Mouse (Mus musculus) embryonic facial prominence, embryonic 14.5 days (tissue): ENCODE measurements around the gene Adarb2. TPM values are rescaled to one million over a fixed set of nuclear protein-coding genes. Genes with fewer than 3 reads are reported as not detected.

Experiments used
- ATAC-seq: fragments of 200-750 bp; cut with Nextera tagmentation; 2 replicates; pipeline ENCODE4 v1.8.0; 2017; ENCODE audit warnings: low read depth, moderate number of reproducible peaks, moderate TSS enrichment
- DNase-seq: peaks from one replicate; pipeline ENCODE4 v3.0.0-alpha.2; 2015; ENCODE audit warnings: low spot score
- H3K27ac ChIP-seq: fragments of 300-500 bp; sonication (generic); replicated peaks from 2 replicates; pipeline ENCODE4 v1.5.1; 2014; ENCODE audit warnings: low read depth, mild to moderate bottlenecking, low read length, moderate library complexity
- H3K27me3 ChIP-seq: fragments of 300-500 bp; sonication (generic); replicated peaks from 2 replicates; pipeline ENCODE4 v1.6.1; 2014; ENCODE audit warnings: low read length; ENCODE audit not compliant: control insufficient read depth, insufficient read depth
- H3K36me3 ChIP-seq: fragments of 300-500 bp; sonication (generic); 2 replicates; pipeline ENCODE4 v1.6.1; 2014; ENCODE audit warnings: low read length, mixed read lengths; ENCODE audit not compliant: control insufficient read depth, insufficient read depth
- H3K4me1 ChIP-seq: fragments of 300-500 bp; sonication (generic); 2 replicates; pipeline ENCODE4 v1.6.1; 2014; ENCODE audit warnings: antibody characterized with exemption, low read length; ENCODE audit not compliant: control insufficient read depth, insufficient read depth
- H3K4me2 ChIP-seq: fragments of 300-500 bp; sonication (generic); 2 replicates; pipeline ENCODE4 v1.6.1; 2014; ENCODE audit warnings: low read depth, mild to moderate bottlenecking, low read length, moderate library complexity, mixed read lengths
- H3K4me3 ChIP-seq: fragments of 300-500 bp; sonication (generic); 2 replicates; pipeline ENCODE4 v1.5.1; 2014; ENCODE audit warnings: low read depth, mild to moderate bottlenecking, low read length
- H3K9ac ChIP-seq: fragments of 300-500 bp; sonication (generic); 2 replicates; pipeline ENCODE4 v1.6.1; 2014; ENCODE audit warnings: low read depth, mild to moderate bottlenecking, low read length, moderate library complexity, mixed read lengths
- H3K9me3 ChIP-seq: fragments of 300-500 bp; sonication (generic); 2 replicates; pipeline ENCODE4 v1.6.1; 2016; ENCODE audit warnings: low read length; ENCODE audit not compliant: control insufficient read depth
- WGBS: fragments of 180-500 bp; shearing (Covaris S2); extraction: QIAGEN DNeasy Blood & Tissue Kit; methylation state at CpG from one replicate; pipeline ENCODE4 v1.1.7; 2014; 5-methylcytosine and 5-hydroxymethylcytosine counted together
- polyA plus RNA-seq: library from polyadenylated mRNA; unstranded; fragments of >200 nt; fragmentation: Nextera tagmentation; extraction: Ambion mirVana; gene quantifications from 2 replicates; pipeline ENCODE4 v1.2.1, GENCODE M21; 2014

Adarb2 gene
- polyA plus RNA-seq, 1 experiment from 2014 or later, result 1.7 TPM

GRCm38 (mm10) chr13:8347147-8347546 is 144.5 kb downstream of the Adarb2 start:
- Histone ChIP-seq H3K9me3 (no peaks in the 10 kb centered on the region), H3K9ac (no peak overlapping the region), H3K4me1 (no peaks in the 10 kb centered on the region), H3K4me2 (no peak overlapping the region), H3K27ac (no peak overlapping the region), H3K36me3 (no peaks in the 10 kb centered on the region), H3K4me3 (no peak overlapping the region), H3K27me3 (no peaks in the 10 kb centered on the region)
- no peak for ATAC-seq
- 84% methylated on average over 7 of the region's 7 CpGs for WGBS
- DNase-seq, result no peak

GRCm38 (mm10) chr13:8352341-8352740 is 149.7 kb downstream of the Adarb2 start:
- ATAC-seq (no peak), DNase-seq (no peak)
- Histone ChIP-seq H3K27me3 (no peaks in the 10 kb centered on the region), H3K36me3 (no peaks in the 10 kb centered on the region), H3K4me1 (no peaks in the 10 kb centered on the region), H3K27ac (no peak overlapping the region), H3K4me2 (no peak overlapping the region), H3K4me3 (no peak overlapping the region), H3K9me3 (no peaks in the 10 kb centered on the region), H3K9ac (no peak overlapping the region)

- H3K36me3 ChIP-seq, result no peaks in the 10 kb centered on the region
- no peak overlapping the region for H3K4me2 ChIP-seq
- ATAC-seq (no peak), DNase-seq (no peak)
- H3K4me3 ChIP-seq, result no peak overlapping the region
- no peak overlapping the region for H3K9ac ChIP-seq
- no peaks in the 10 kb centered on the region for H3K9me3 ChIP-seq
- H3K4me1 ChIP-seq, result no peaks in the 10 kb centered on the region
- no peak overlapping the region for H3K27ac ChIP-seq
- H3K27me3 ChIP-seq, result no peaks in the 10 kb centered on the region
Measured at GRCm38 (mm10) chr13:8352952-8353351, 150.3 kb downstream of the Adarb2 start.

- WGBS, result 59% methylated on average over 1 of the region's 1 CpGs
- H3K9ac ChIP-seq, result no peak overlapping the region
- no peak overlapping the region for H3K27ac ChIP-seq
- no peaks in the 10 kb centered on the region for H3K36me3 ChIP-seq
- no peaks in the 10 kb centered on the region for H3K9me3 ChIP-seq
- H3K4me2 ChIP-seq, result no peak overlapping the region
- no peaks in the 10 kb centered on the region for H3K4me1 ChIP-seq
- H3K27me3 ChIP-seq, result no peaks in the 10 kb centered on the region
- no peak for DNase-seq
- no peak for ATAC-seq
- H3K4me3 ChIP-seq, result no peak overlapping the region
Measured at GRCm38 (mm10) chr13:8365523-8365922, 162.9 kb downstream of the Adarb2 start.

- Histone ChIP-seq H3K4me2 (no peak overlapping the region), H3K4me1 (no peaks in the 10 kb centered on the region), H3K36me3 (no peaks in the 10 kb centered on the region), H3K4me3 (no peak overlapping the region), H3K9me3 (no peaks in the 10 kb centered on the region), H3K9ac (no peak overlapping the region), H3K27ac (no peak overlapping the region), H3K27me3 (no peaks in the 10 kb centered on the region)
- DNase-seq (no peak), ATAC-seq (no peak)
- 73% methylated on average over 4 of the region's 4 CpGs for WGBS
Measured at GRCm38 (mm10) chr13:8366087-8366486, 163.4 kb downstream of the Adarb2 start.

GRCm38 (mm10) chr13:8369868-8370387 is 167.3 kb downstream of the Adarb2 start:
- no peak overlapping the region for H3K27ac ChIP-seq
- H3K4me2 ChIP-seq, result no peak overlapping the region
- no peaks in the 10 kb centered on the region for H3K9me3 ChIP-seq
- ATAC-seq (no peak), DNase-seq (no peak)
- no peak overlapping the region for H3K4me3 ChIP-seq
- no peak overlapping the region for H3K9ac ChIP-seq
- 79% methylated on average over 7 of the region's 7 CpGs for WGBS
- no peaks in the 10 kb centered on the region for H3K4me1 ChIP-seq
- H3K36me3 ChIP-seq, result no peaks in the 10 kb centered on the region
- no peaks in the 10 kb centered on the region for H3K27me3 ChIP-seq

- H3K27ac ChIP-seq, result no peak overlapping the region
- no peak overlapping the region for H3K4me2 ChIP-seq
- peak; percentile 38 for DNase-seq
- H3K36me3 ChIP-seq, result no peaks in the 10 kb centered on the region
- no peaks in the 10 kb centered on the region for H3K4me1 ChIP-seq
- H3K4me3 ChIP-seq, result no peak overlapping the region
- no peak; the same call in 1 of the 2 replicates for ATAC-seq
- no peaks in the 10 kb centered on the region for H3K27me3 ChIP-seq
- no peak overlapping the region for H3K9ac ChIP-seq
- no peaks in the 10 kb centered on the region for H3K9me3 ChIP-seq
- WGBS, result 13% methylated on average over 1 of the region's 1 CpGs
Measured at GRCm38 (mm10) chr13:8388541-8388940, 185.9 kb downstream of the Adarb2 start.

GRCm38 (mm10) chr13:8400265-8401041 is 197.8 kb downstream of the Adarb2 start:
- Histone ChIP-seq H3K4me3 (no peak overlapping the region), H3K27ac (no peak overlapping the region), H3K27me3 (no peaks in the 10 kb centered on the region), H3K4me1 (no peaks in the 10 kb centered on the region), H3K4me2 (no peak overlapping the region), H3K9me3 (no peaks in the 10 kb centered on the region), H3K9ac (no peak overlapping the region), H3K36me3 (no peaks in the 10 kb centered on the region)
- DNase-seq (no peak), ATAC-seq (no peak)
- WGBS, result 67% methylated on average over 4 of the region's 4 CpGs

- H3K4me3 ChIP-seq, result no peak overlapping the region
- DNase-seq, result no peak
- no peaks in the 10 kb centered on the region for H3K36me3 ChIP-seq
- H3K4me1 ChIP-seq, result no peaks in the 10 kb centered on the region
- no peaks in the 10 kb centered on the region for H3K9me3 ChIP-seq
- WGBS, result 67% methylated on average over 3 of the region's 3 CpGs
- ATAC-seq, result no peak
- H3K27ac ChIP-seq, result no peak overlapping the region
- H3K9ac ChIP-seq, result no peak overlapping the region
- H3K4me2 ChIP-seq, result no peak overlapping the region
- H3K27me3 ChIP-seq, result no peaks in the 10 kb centered on the region
Measured at GRCm38 (mm10) chr13:8402324-8402873, 199.7 kb downstream of the Adarb2 start.
